Mouse (Mus musculus): ENCODE measurements around the gene Wnt7a.

DNA sequence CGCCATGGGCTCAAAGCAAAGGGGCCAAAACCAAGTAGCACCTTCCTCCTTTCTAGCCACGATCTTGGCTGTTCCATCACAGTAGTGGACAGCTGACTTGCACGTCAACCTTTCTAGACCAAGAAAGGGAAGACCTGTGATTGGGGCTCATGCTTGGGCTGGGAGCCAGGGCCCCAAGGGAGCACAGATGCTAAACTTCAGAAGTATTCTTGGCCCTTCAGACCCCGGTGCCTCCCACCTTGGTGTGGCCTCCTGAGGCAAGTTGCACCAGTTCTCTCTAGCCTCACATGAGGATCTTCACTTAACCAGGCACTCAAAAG, 50.8 kb downstream of the Wnt7a start:
- TF ChIP-seq CTCF (conservative IDR thresholded peaks at IDR 0.05; ENCODE audit: insufficient read depth, insufficient read length, low read depth, low read length) = no peak
- no peak for TF ChIP-seq POLR2A (IDR thresholded peaks at IDR 0.05; ENCODE audit: low read depth, low read length)

Data from kidney, adult 2 months (tissue).